In genomic region chr13:14552628-14553027, GRCm38 (mm10) we compare ENCODE assay signal across 35 mouse cellular contexts. TPM values are rescaled to one million over a fixed set of nuclear protein-coding genes. Genes with fewer than 3 reads are reported as not detected.
DNase-seq lines count a peak whose midpoint lies in the region; ATAC-seq and TF ChIP-seq lines count a peak whose summit lies in the region.
"Had no signal": no experiment of that assay in that cellular context is flagged by ENCODE, and none has a peak within 500 bp of the region (broad histone marks: within the 10 kb centered on the region; RNA-seq: fewer than 3 reads in every experiment).

No protein-coding gene starts in this region.

- H3K4me3 ChIP-seq in hindbrain, postnatal 0 days (ENCODE audit: low read length): no peak overlapping the region
- no peak overlapping the region for H3K4me3 ChIP-seq in hindbrain, embryonic 14.5 days (replicated peaks; ENCODE audit: low read length)
- no peak overlapping the region for H3K4me3 ChIP-seq in midbrain, postnatal 0 days (ENCODE audit: low read depth, low read length)
- no peak overlapping the region for H3K4me3 ChIP-seq in midbrain, embryonic 11.5 days (ENCODE audit: low read depth, low read length)
- H3K4me3 ChIP-seq in cortical plate, adult 2 months (ENCODE audit: insufficient read depth, low read length): no peak overlapping the region
- H3K4me3 ChIP-seq: embryonic facial prominence, embryonic 13.5 days; forebrain, embryonic 10.5 days; gastrocnemius, adult 2 months; heart, adult 2 months; heart, embryonic 12.5 days; hindbrain, embryonic 13.5 days; limb, embryonic 12.5 days; liver, embryonic 15.5 days had no signal

- H3K4me1 ChIP-seq in hindbrain, postnatal 0 days (ENCODE audit: insufficient read depth, low read length): no peaks in the 10 kb centered on the region
- no peaks in the 10 kb centered on the region for H3K4me1 ChIP-seq in hindbrain, embryonic 14.5 days (replicated peaks; ENCODE audit: control insufficient read depth, insufficient read depth, low read length)
- H3K4me1 ChIP-seq in midbrain, postnatal 0 days (ENCODE audit: insufficient read depth, low read length): no peaks in the 10 kb centered on the region
- no peaks in the 10 kb centered on the region for H3K4me1 ChIP-seq in midbrain, embryonic 11.5 days (ENCODE audit: control insufficient read depth, insufficient read depth, low read length)
- H3K4me1 ChIP-seq in cortical plate, adult 2 months (ENCODE audit: control insufficient read depth, insufficient read depth, low read length): no peaks in the 10 kb centered on the region
- H3K4me1 ChIP-seq: embryonic facial prominence, embryonic 13.5 days; forebrain, embryonic 10.5 days; heart, embryonic 12.5 days; hindbrain, embryonic 13.5 days; limb, embryonic 12.5 days; liver, embryonic 15.5 days had no signal

- peak; percentile 10 for DNase-seq in hindbrain, postnatal 0 days (ENCODE audit: low spot score)
- DNase-seq in hindbrain, embryonic 14.5 days (ENCODE audit: low spot score): no peak
- DNase-seq in left cerebral cortex, adult 11 months (ENCODE audit: low spot score): peak; percentile 2
- DNase-seq in left cerebral cortex, adult 18-20 months (ENCODE audit: low spot score in 2 of 2): no peak
- DNase-seq in midbrain, postnatal 0 days (ENCODE audit: low spot score): peak; percentile 2
- DNase-seq in midbrain, embryonic 11.5 days (ENCODE audit: low spot score, missing footprints): no peak
- no peak for DNase-seq in neural tube, embryonic 10.5 days (ENCODE audit: extremely low spot score, low spot score)
- DNase-seq: adrenal gland, adult 2 months; adrenal gland, postnatal 36 days; B cell, adult 2 months; cerebellum, adult 8-10 months; cerebellum, postnatal 36 days; gastrocnemius, adult 2 months; gastrocnemius, postnatal 36 days; heart, adult 2 months; heart, postnatal 4 days; kidney, adult 11 months; kidney, postnatal 25 days; lung, embryonic 14.5 days; lung, postnatal 14 days; right cerebral cortex, postnatal 25 days; spleen, adult 18-20 months; thymus, postnatal 14 days had no signal

- no peak overlapping the region for H3K27ac ChIP-seq in hindbrain, postnatal 0 days
- H3K27ac ChIP-seq in hindbrain, embryonic 14.5 days: no peak overlapping the region
- H3K27ac ChIP-seq in midbrain, postnatal 0 days (ENCODE audit: low read depth, low read length): no peak overlapping the region
- no peak overlapping the region for H3K27ac ChIP-seq in midbrain, embryonic 11.5 days (ENCODE audit: low read depth, low read length)
- H3K27ac ChIP-seq in cortical plate, adult 2 months (ENCODE audit: insufficient read depth, low read length): no peak overlapping the region
- H3K27ac ChIP-seq: embryonic facial prominence, embryonic 13.5 days; forebrain, embryonic 10.5 days; gastrocnemius, adult 2 months; heart, adult 2 months; hindbrain, embryonic 13.5 days; limb, embryonic 12.5 days; liver, embryonic 15.5 days had no signal

- no peak overlapping the region for H3K4me2 ChIP-seq in hindbrain, postnatal 0 days (ENCODE audit: low read depth, low read length)
- no peak overlapping the region for H3K4me2 ChIP-seq in hindbrain, embryonic 14.5 days (replicated peaks)
- H3K4me2 ChIP-seq in midbrain, postnatal 0 days (ENCODE audit: low read depth, low read length, poor library complexity, severe bottlenecking): no peak overlapping the region
- no peak overlapping the region for H3K4me2 ChIP-seq in midbrain, embryonic 11.5 days
- H3K4me2 ChIP-seq: embryonic facial prominence, embryonic 13.5 days; heart, embryonic 12.5 days; hindbrain, embryonic 13.5 days; limb, embryonic 12.5 days; liver, embryonic 15.5 days; lung, embryonic 14.5 days had no signal

- ATAC-seq in hindbrain, postnatal 0 days: no peak
- ATAC-seq in hindbrain, embryonic 14.5 days (ENCODE audit: low FRiP score): no peak
- no peak for ATAC-seq in midbrain, postnatal 0 days (ENCODE audit: low FRiP score)
- ATAC-seq in midbrain, embryonic 11.5 days (ENCODE audit: low FRiP score): no peak
- ATAC-seq: activated CD4-positive, CD25-positive, alpha-beta regulatory T cell, adult 4 months; inflammation-experienced regulatory T-cells, adult 6 months had no signal

- H3K27me3 ChIP-seq in hindbrain, postnatal 0 days (ENCODE audit: insufficient read depth, low read length): no peaks in the 10 kb centered on the region
- H3K27me3 ChIP-seq in hindbrain, embryonic 14.5 days (ENCODE audit: control insufficient read depth, insufficient read depth, low read length): no peaks in the 10 kb centered on the region
- no peaks in the 10 kb centered on the region for H3K27me3 ChIP-seq in midbrain, postnatal 0 days (ENCODE audit: insufficient read depth, low read length)
- no peaks in the 10 kb centered on the region for H3K27me3 ChIP-seq in midbrain, embryonic 11.5 days (ENCODE audit: control insufficient read depth, insufficient read depth, low read length)
- H3K27me3 ChIP-seq: embryonic facial prominence, embryonic 13.5 days; heart, embryonic 12.5 days; hindbrain, embryonic 13.5 days; limb, embryonic 12.5 days; liver, embryonic 15.5 days had no signal

- TF ChIP-seq CTCF in hindbrain, postnatal 0 days (IDR thresholded peaks at IDR 0.05; ENCODE audit: low read depth): no peak
- peak; percentile 47 for TF ChIP-seq CTCF in midbrain, postnatal 0 days (IDR thresholded peaks at IDR 0.05)
- peak; percentile 25; the same call in 1 of the 2 replicates for TF ChIP-seq CTCF in cortical plate, adult 2 months (IDR thresholded peaks at IDR 0.05; ENCODE audit: extremely low read depth, insufficient read depth, low read length)

- H3K36me3 ChIP-seq in hindbrain, postnatal 0 days (ENCODE audit: insufficient read depth, low read length): no peaks in the 10 kb centered on the region
- H3K36me3 ChIP-seq in hindbrain, embryonic 14.5 days (replicated peaks; ENCODE audit: control insufficient read depth, insufficient read depth): no peaks in the 10 kb centered on the region
- H3K36me3 ChIP-seq in midbrain, postnatal 0 days (ENCODE audit: insufficient read depth, low read length): no peaks in the 10 kb centered on the region
- no peaks in the 10 kb centered on the region for H3K36me3 ChIP-seq in midbrain, embryonic 11.5 days (ENCODE audit: control insufficient read depth, insufficient read depth, low read length)
- H3K36me3 ChIP-seq: embryonic facial prominence, embryonic 13.5 days; forebrain, embryonic 10.5 days; heart, embryonic 12.5 days; hindbrain, embryonic 13.5 days; limb, embryonic 12.5 days; liver, embryonic 15.5 days had no signal

- H3K9me3 ChIP-seq in hindbrain, postnatal 0 days (ENCODE audit: low read length): no peaks in the 10 kb centered on the region
- 0 out of 2 replicates have a peak, but pooled peaks cover 3% of the 10 kb centered on the region for H3K9me3 ChIP-seq in hindbrain, embryonic 14.5 days (ENCODE audit: control insufficient read depth, low read length)
- no peaks in the 10 kb centered on the region for H3K9me3 ChIP-seq in midbrain, postnatal 0 days (ENCODE audit: low read length)
- H3K9me3 ChIP-seq in midbrain, embryonic 11.5 days (ENCODE audit: control insufficient read depth, low read length): no peaks in the 10 kb centered on the region
- H3K9me3 ChIP-seq: embryonic facial prominence, embryonic 13.5 days; forebrain, embryonic 10.5 days; heart, embryonic 12.5 days; hindbrain, embryonic 13.5 days; limb, embryonic 12.5 days; liver, embryonic 15.5 days had no signal

- TF ChIP-seq POLR2A in cortical plate, adult 2 months (IDR thresholded peaks at IDR 0.05; ENCODE audit: extremely low read depth, insufficient read depth, low read length): no peak

- no peak overlapping the region for H3K9ac ChIP-seq in hindbrain, postnatal 0 days (replicated peaks; ENCODE audit: low read length)
- no peak overlapping the region for H3K9ac ChIP-seq in hindbrain, embryonic 14.5 days
- no peak overlapping the region for H3K9ac ChIP-seq in midbrain, postnatal 0 days (replicated peaks; ENCODE audit: low read length, poor library complexity, severe bottlenecking)
- no peak overlapping the region for H3K9ac ChIP-seq in midbrain, embryonic 11.5 days (ENCODE audit: low read length)
- H3K9ac ChIP-seq: embryonic facial prominence, embryonic 13.5 days; heart, embryonic 12.5 days; hindbrain, embryonic 13.5 days; limb, embryonic 12.5 days; liver, embryonic 15.5 days; lung, embryonic 14.5 days had no signal

- 69% methylated on average over 2 of the region's 2 CpGs for WGBS in hindbrain, postnatal 0 days
- WGBS in hindbrain, embryonic 14.5 days: 81% methylated on average over 2 of the region's 2 CpGs
- WGBS in midbrain, postnatal 0 days: 70% methylated on average over 2 of the region's 2 CpGs
- 87% methylated on average over 2 of the region's 2 CpGs for WGBS in midbrain, embryonic 11.5 days

RNA-seq across cellular contexts. Expression of gene Hecw1, which starts 29.6 kb away (rescaled TPM):
- 95.3 and 114 TPM in 2 replicates for total RNA-seq in hindbrain, postnatal 0 days (2014; rRNA removed)
- 29.8 and 30.5 TPM in 2 replicates for polyA plus RNA-seq in hindbrain, postnatal 0 days (2015; fragmentation: Nextera tagmentation; extraction: Ambion mirVana)
- 42.6 and 48.7 TPM in 2 replicates for polyA plus RNA-seq in hindbrain, embryonic 14.5 days (2014; fragmentation: Nextera tagmentation; extraction: Ambion mirVana)
- 100 to 1,000 TPM; 120 TPM for total RNA-seq in left cerebral cortex, adult 18-20 months (2021)
- total RNA-seq in midbrain, postnatal 0 days (2014; rRNA removed): 128 and 140 TPM in 2 replicates
- polyA plus RNA-seq in midbrain, postnatal 0 days (2015; fragmentation: Nextera tagmentation; extraction: Ambion mirVana): 27.4 and 32.9 TPM in 2 replicates
- polyA plus RNA-seq in midbrain, embryonic 11.5 days (2014; fragmentation: Nextera tagmentation; extraction: Ambion mirVana): 7.4 and 7.8 TPM in 2 replicates
- polyA plus RNA-seq in cortical plate, adult 2 months (2012; rRNA removed): 36.8 and 37.9 TPM in 2 replicates
- total RNA-seq: liver, adult 2 months had no signal
- polyA plus RNA-seq: adrenal gland, adult 2 months; kidney, embryonic 14.5 days; liver, adult 2 months; urinary bladder, adult 2 months had no signal

Comparison
In these comparisons a context has a peak if more than half of its experiments do, and no peak if none do; other contexts are left out.
1. DNase-seq: peak in hindbrain, postnatal 0 days (single experiment), left cerebral cortex, adult 11 months (single experiment) and midbrain, postnatal 0 days (single experiment); none in hindbrain, embryonic 14.5 days (single experiment), left cerebral cortex, adult 18-20 months (0 of 2), midbrain, embryonic 11.5 days (single experiment) and neural tube, embryonic 10.5 days (single experiment).